Mouse (Mus musculus) G1E (cell line): ENCODE data around the gene Myo1h.

Experiments used
- CTCF ChIP-seq: IDR thresholded peaks from 2 replicates; pipeline ENCODE4 v1.5.1; 2012; ENCODE audit warnings: low read depth, low read length, inconsistent platforms, mixed read lengths
- GATA1 ChIP-seq: IDR thresholded peaks from 2 replicates; pipeline ENCODE4 v1.6.1; 2012; ENCODE audit warnings: borderline replicate concordance, low read length, inconsistent platforms, mixed read lengths
- GATA2 ChIP-seq: IDR thresholded peaks from 2 replicates; pipeline ENCODE4 v1.6.1; 2012; ENCODE audit warnings: low read depth, low read length, inconsistent platforms, borderline replicate concordance
- TAL1 ChIP-seq: conservative IDR thresholded peaks from 2 replicates; pipeline ENCODE4 v1.6.1; 2012; ENCODE audit warnings: low read depth, low read length, inconsistent platforms, mixed read lengths

GRCm38 (mm10) chr5:114373581-114373980, 84.6 kb downstream of the Myo1h start:
- no peak for TF ChIP-seq CTCF
- TF ChIP-seq GATA1, result no peak
- TF ChIP-seq GATA2, result no peak
- TF ChIP-seq TAL1, result no peak
